Mouse (Mus musculus) midbrain, embryonic 12.5 days (tissue): ENCODE data around the gene Ano2. TPM values are rescaled to one million over a fixed set of nuclear protein-coding genes. Genes with fewer than 3 reads are reported as not detected.

Experiments
- ATAC-seq: fragments of 200-750 bp; cut with Nextera tagmentation; 2 replicates; pipeline ENCODE4 v1.8.0; 2017; ENCODE audit warnings: low read depth, moderate TSS enrichment, moderate library complexity; ENCODE audit not compliant: low FRiP score
- H3K27ac ChIP-seq: fragments of 300-500 bp; sonication (generic); replicated peaks from 2 replicates; pipeline ENCODE4 v1.5.1; 2016; ENCODE audit warnings: mild to moderate bottlenecking
- H3K27me3 ChIP-seq: fragments of 300-500 bp; sonication (generic); 2 replicates; pipeline ENCODE4 v1.6.1; 2016; ENCODE audit warnings: mild to moderate bottlenecking
- H3K36me3 ChIP-seq: fragments of 300-500 bp; sonication (generic); 2 replicates; pipeline ENCODE4 v1.6.1; 2016
- H3K4me1 ChIP-seq: fragments of 300-500 bp; sonication (generic); 2 replicates; pipeline ENCODE4 v1.6.1; 2016
- H3K4me2 ChIP-seq: fragments of 300-500 bp; sonication (generic); replicated peaks from 2 replicates; pipeline ENCODE4 v1.6.1; 2016; ENCODE audit warnings: mild to moderate bottlenecking, moderate library complexity
- H3K4me3 ChIP-seq: fragments of 300-500 bp; sonication (generic); 2 replicates; pipeline ENCODE4 v1.5.1; 2016; ENCODE audit warnings: mild to moderate bottlenecking
- H3K9ac ChIP-seq: fragments of 300-500 bp; sonication (generic); replicated peaks from 2 replicates; pipeline ENCODE4 v1.6.1; 2016; ENCODE audit warnings: mild to moderate bottlenecking, moderate library complexity
- H3K9me3 ChIP-seq: fragments of 300-500 bp; sonication (generic); 2 replicates; pipeline ENCODE4 v1.6.1; 2016; ENCODE audit warnings: mild to moderate bottlenecking
- WGBS: fragments of 180-500 bp; shearing (Covaris S2); methylation state at CpG from one replicate; pipeline ENCODE4 v1.1.7; 2016; 5-methylcytosine and 5-hydroxymethylcytosine counted together
- polyA plus RNA-seq: library from polyadenylated mRNA; unstranded; fragments of >200 nt; fragmentation: Nextera tagmentation; extraction: Ambion mirVana; gene quantifications from 2 replicates; pipeline ENCODE4 v1.2.1, GENCODE M21; 2016

Gene Ano2
- polyA plus RNA-seq, 1 experiment from 2014 or later = 0.06 TPM

- ATAC-seq = no peak
- no peaks in the 10 kb centered on the region for H3K4me1 ChIP-seq
- no peak overlapping the region for H3K4me3 ChIP-seq
- no peak overlapping the region for H3K27ac ChIP-seq
- H3K9ac ChIP-seq = no peak overlapping the region
- no peaks in the 10 kb centered on the region for H3K9me3 ChIP-seq
- no peaks in the 10 kb centered on the region for H3K36me3 ChIP-seq
- no peaks in the 10 kb centered on the region for H3K27me3 ChIP-seq
- WGBS = 90% methylated on average over 11 of the region's 11 CpGs
- no peak overlapping the region for H3K4me2 ChIP-seq
Observed at GRCm38 (mm10) chr6:125680613-125681012, 9.6 kb upstream of the Ano2 start.

GRCm38 (mm10) chr6:125685420-125685819 is 4.8 kb upstream of the Ano2 start:
- H3K4me1 ChIP-seq = peaks cover 6% of the 10 kb centered on the region; the same call in 1 of the 2 replicates
- no peak overlapping the region for H3K4me2 ChIP-seq
- H3K9me3 ChIP-seq = no peaks in the 10 kb centered on the region
- no peak overlapping the region for H3K27ac ChIP-seq
- no peaks in the 10 kb centered on the region for H3K36me3 ChIP-seq
- H3K4me3 ChIP-seq = no peak overlapping the region
- H3K27me3 ChIP-seq = no peaks in the 10 kb centered on the region; the same call in 1 of the 2 replicates
- no peak overlapping the region for H3K9ac ChIP-seq
- no peak for ATAC-seq

GRCm38 (mm10) chr6:125687986-125688385 is 2.2 kb upstream of the Ano2 start:
- no peak overlapping the region for H3K27ac ChIP-seq

GRCm38 (mm10) chr6:125701146-125701545 is 10.9 kb downstream of the Ano2 start:
- ATAC-seq = no peak

More at GRCm38 (mm10) chr6:125687986-125688385, 2.2 kb upstream of the Ano2 start:
- no peaks in the 10 kb centered on the region for H3K36me3 ChIP-seq
- H3K4me3 ChIP-seq = no peak overlapping the region
- H3K4me1 ChIP-seq = peaks cover 6% of the 10 kb centered on the region; the same call in 1 of the 2 replicates
- no peak for ATAC-seq
- H3K9me3 ChIP-seq = no peaks in the 10 kb centered on the region
- H3K9ac ChIP-seq = no peak overlapping the region
- 78% methylated on average over 1 of the region's 1 CpGs for WGBS
- H3K4me2 ChIP-seq = no peak overlapping the region
- no peaks in the 10 kb centered on the region; the same call in 1 of the 2 replicates for H3K27me3 ChIP-seq

GRCm38 (mm10) chr6:125711261-125711660 is 21.0 kb downstream of the Ano2 start:
- Histone ChIP-seq H3K9ac (no peak overlapping the region), H3K9me3 (no peaks in the 10 kb centered on the region), H3K4me1 (no peaks in the 10 kb centered on the region), H3K27ac (no peak overlapping the region), H3K27me3 (no peaks in the 10 kb centered on the region), H3K36me3 (no peaks in the 10 kb centered on the region), H3K4me2 (no peak overlapping the region), H3K4me3 (no peak overlapping the region)
- no peak for ATAC-seq
- 92% methylated on average over 16 of the region's 16 CpGs for WGBS

More at GRCm38 (mm10) chr6:125701146-125701545, 10.9 kb downstream of the Ano2 start:
- no peaks in the 10 kb centered on the region; the same call in 1 of the 2 replicates for H3K9me3 ChIP-seq
- H3K4me2 ChIP-seq = no peak overlapping the region
- no peak overlapping the region for H3K9ac ChIP-seq
- no peaks in the 10 kb centered on the region for H3K27me3 ChIP-seq
- WGBS = 88% methylated on average over 2 of the region's 2 CpGs
- H3K4me3 ChIP-seq = no peak overlapping the region
- H3K27ac ChIP-seq = no peak overlapping the region
- no peaks in the 10 kb centered on the region for H3K4me1 ChIP-seq
- H3K36me3 ChIP-seq = no peaks in the 10 kb centered on the region

DNA sequence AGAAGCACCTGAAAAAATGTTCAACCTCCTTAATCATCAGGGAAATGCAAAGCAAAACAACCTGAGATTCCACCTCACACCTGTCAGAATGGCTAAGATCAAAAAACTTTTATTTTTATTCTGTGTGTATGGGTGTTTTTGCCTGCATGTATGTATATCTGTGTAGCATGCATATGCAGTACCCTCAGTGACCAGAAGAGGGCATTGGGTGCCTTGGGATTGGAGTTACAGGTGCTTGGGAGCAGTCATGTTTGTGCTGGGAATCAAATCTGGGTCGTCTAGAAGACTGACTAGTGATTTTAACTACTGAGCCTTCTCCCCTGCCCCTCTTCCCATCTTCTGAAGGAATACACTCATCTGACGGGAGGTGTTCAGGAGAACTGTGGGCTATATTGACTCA is 36.2 kb downstream of the Ano2 start:
- no peaks in the 10 kb centered on the region for H3K9me3 ChIP-seq

DNA sequence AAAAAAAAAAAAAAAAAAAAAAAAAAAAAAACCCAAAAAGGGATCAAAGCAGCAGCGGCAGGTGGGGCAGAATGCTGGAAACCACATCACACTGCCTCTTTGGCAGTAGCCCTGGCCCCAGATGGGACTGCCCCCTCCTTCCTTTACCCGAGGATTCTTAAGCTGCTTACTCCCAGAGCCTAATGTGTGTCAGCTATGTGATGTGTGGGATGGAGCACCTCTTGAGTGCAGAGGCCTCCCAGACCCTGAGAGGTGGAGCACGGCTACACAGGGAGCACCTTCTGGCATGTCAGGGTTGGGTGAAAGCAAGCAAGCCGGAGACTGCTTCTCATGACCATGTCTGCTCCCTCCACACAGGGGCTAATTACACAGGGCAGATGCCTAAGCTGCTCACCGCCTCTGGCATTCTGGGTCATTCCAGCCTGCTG is 37.3 kb downstream of the Ano2 start:
- WGBS = 48% methylated on average over 5 of the region's 5 CpGs
- Histone ChIP-seq H3K36me3 (no peaks in the 10 kb centered on the region), H3K9me3 (no peaks in the 10 kb centered on the region), H3K4me2 (no peak overlapping the region), H3K27ac (no peak overlapping the region), H3K4me1 (no peaks in the 10 kb centered on the region), H3K27me3 (no peaks in the 10 kb centered on the region), H3K4me3 (no peak overlapping the region), H3K9ac (no peak overlapping the region)
- ATAC-seq = no peak

More for the DNA sequence above, 36.2 kb downstream of the Ano2 start:
- no peak overlapping the region for H3K4me2 ChIP-seq
- H3K4me3 ChIP-seq = no peak overlapping the region
- no peak for ATAC-seq
- H3K4me1 ChIP-seq = no peaks in the 10 kb centered on the region
- WGBS = 88% methylated on average over 2 of the region's 2 CpGs
- H3K9ac ChIP-seq = no peak overlapping the region
- H3K27me3 ChIP-seq = no peaks in the 10 kb centered on the region
- no peaks in the 10 kb centered on the region for H3K36me3 ChIP-seq
- no peak overlapping the region for H3K27ac ChIP-seq

GRCm38 (mm10) chr6:125729471-125729870 is 39.3 kb downstream of the Ano2 start:
- no peak for ATAC-seq
- H3K4me1 ChIP-seq = no peaks in the 10 kb centered on the region

GRCm38 (mm10) chr6:125729986-125730535 is 39.8 kb downstream of the Ano2 start:
- 68% methylated on average over 11 of the region's 11 CpGs for WGBS
- H3K4me3 ChIP-seq = no peak overlapping the region
- no peaks in the 10 kb centered on the region for H3K27me3 ChIP-seq
- no peak overlapping the region for H3K27ac ChIP-seq
- H3K36me3 ChIP-seq = no peaks in the 10 kb centered on the region
- H3K9me3 ChIP-seq = no peaks in the 10 kb centered on the region
- ATAC-seq = no peak
- no peak overlapping the region for H3K9ac ChIP-seq
- H3K4me2 ChIP-seq = no peak overlapping the region
- no peaks in the 10 kb centered on the region for H3K4me1 ChIP-seq

More at GRCm38 (mm10) chr6:125729471-125729870, 39.3 kb downstream of the Ano2 start:
- Histone ChIP-seq H3K27ac (no peak overlapping the region), H3K9ac (no peak overlapping the region), H3K9me3 (no peaks in the 10 kb centered on the region), H3K4me2 (no peak overlapping the region), H3K36me3 (no peaks in the 10 kb centered on the region), H3K4me3 (no peak overlapping the region), H3K27me3 (no peaks in the 10 kb centered on the region)
- 85% methylated on average over 6 of the region's 6 CpGs for WGBS

DNA sequence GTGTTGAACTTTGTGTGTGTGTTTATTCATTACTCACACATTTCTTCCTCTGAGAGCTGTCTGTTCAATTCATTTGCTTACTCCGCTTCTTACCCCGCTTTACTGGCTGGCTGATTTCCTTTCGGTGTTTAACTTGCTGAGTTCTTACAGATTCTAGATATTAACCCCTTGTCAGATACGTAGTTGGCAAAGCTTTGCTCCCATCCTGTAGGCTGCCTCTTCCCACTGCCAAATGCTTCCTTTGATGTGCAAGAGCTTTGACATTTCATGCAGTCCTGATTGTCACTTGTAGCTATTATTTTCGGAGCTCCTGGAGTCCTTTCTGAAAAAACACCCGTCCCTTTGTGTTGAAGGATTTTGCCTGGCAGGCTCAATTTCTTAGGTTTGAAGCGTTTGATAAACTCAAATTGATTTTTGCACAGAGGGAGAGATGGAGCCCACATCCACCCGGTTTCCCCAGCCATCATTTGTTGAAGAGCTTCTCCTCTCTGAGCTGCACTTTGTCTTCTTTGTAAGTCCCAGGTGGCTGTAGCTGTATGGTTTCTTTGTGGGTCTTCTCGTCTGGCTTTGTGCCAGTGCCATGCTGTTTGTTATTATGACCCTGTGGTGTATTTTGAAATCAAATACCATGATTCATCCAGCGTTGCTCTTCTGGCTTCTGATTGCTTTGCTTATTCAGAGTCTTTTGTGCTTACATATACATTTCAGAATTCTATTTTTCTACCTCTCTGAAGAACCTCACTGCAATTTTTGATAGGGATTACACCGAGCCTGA is 47.5 kb downstream of the Ano2 start:
- Histone ChIP-seq H3K27ac (no peak overlapping the region), H3K4me1 (0 out of 2 replicates have a peak, but pooled peaks cover 3% of the 10 kb centered on the region), H3K9ac (no peak overlapping the region), H3K4me3 (no peak overlapping the region), H3K4me2 (no peak overlapping the region), H3K9me3 (no peaks in the 10 kb centered on the region), H3K36me3 (no peaks in the 10 kb centered on the region), H3K27me3 (no peaks in the 10 kb centered on the region)
- WGBS = 50% methylated on average over 11 of the region's 11 CpGs
- ATAC-seq = no peak

- Histone ChIP-seq H3K36me3 (no peaks in the 10 kb centered on the region), H3K27me3 (no peaks in the 10 kb centered on the region), H3K27ac (no peak overlapping the region), H3K4me3 (no peak overlapping the region), H3K9ac (no peak overlapping the region), H3K9me3 (no peaks in the 10 kb centered on the region), H3K4me1 (no peaks in the 10 kb centered on the region), H3K4me2 (no peak overlapping the region)
- WGBS = 91% methylated on average over 10 of the region's 10 CpGs
- ATAC-seq = no peak
Observed at GRCm38 (mm10) chr6:125743203-125744100, 53.2 kb downstream of the Ano2 start.
